ENCODE assay signal across 11 mouse cellular contexts in genomic region chr6:108881074-108881473, GRCm38 (mm10). TPM values are rescaled to one million over a fixed set of nuclear protein-coding genes. Genes with fewer than 3 reads are reported as not detected.
DNase-seq lines count a peak whose midpoint lies in the region; ATAC-seq and TF ChIP-seq lines count a peak whose summit lies in the region.
"Had no signal": no experiment of that assay in that cellular context is flagged by ENCODE, and none has a peak within 500 bp of the region (broad histone marks: within the 10 kb centered on the region; RNA-seq: fewer than 3 reads in every experiment).

No protein-coding gene starts in this region.

- H3K4me1 ChIP-seq in kidney, postnatal 0 days (replicated peaks; ENCODE audit: insufficient read depth, low read length) = no peaks in the 10 kb centered on the region
- no peaks in the 10 kb centered on the region for H3K4me1 ChIP-seq in liver, embryonic 14.5 days (replicated peaks; ENCODE audit: control insufficient read depth in 2 of 2, insufficient read depth in 2 of 2, low read length in 1 of 2)
- H3K4me1 ChIP-seq: limb, embryonic 15.5 days had no signal

- H3K27ac ChIP-seq in kidney, postnatal 0 days = no peak overlapping the region
- H3K27ac ChIP-seq in liver, embryonic 14.5 days = no peak overlapping the region
- H3K27ac ChIP-seq: limb, embryonic 15.5 days had no signal

- no peaks in the 10 kb centered on the region for H3K36me3 ChIP-seq in kidney, postnatal 0 days (ENCODE audit: insufficient read depth, low read length)
- no peaks in the 10 kb centered on the region for H3K36me3 ChIP-seq in liver, embryonic 14.5 days (replicated peaks; ENCODE audit: control insufficient read depth, insufficient read depth, low read depth)
- H3K36me3 ChIP-seq: limb, embryonic 15.5 days had no signal

- H3K9me3 ChIP-seq in kidney, postnatal 0 days (replicated peaks; ENCODE audit: low read length) = no peaks in the 10 kb centered on the region
- H3K9me3 ChIP-seq in liver, embryonic 14.5 days (ENCODE audit: control insufficient read depth, low read length) = no peaks in the 10 kb centered on the region
- H3K9me3 ChIP-seq: limb, embryonic 15.5 days had no signal

- TF ChIP-seq EP300 in liver, embryonic 14.5 days (IDR thresholded peaks at IDR 0.05; ENCODE audit: low read depth) = no peak

- ATAC-seq in kidney, postnatal 0 days (replicated peaks; ENCODE audit: low FRiP score, low read depth) = no peak
- no peak for ATAC-seq in liver, embryonic 14.5 days (ENCODE audit: insufficient read depth)

- DNase-seq in kidney, postnatal 0 days (ENCODE audit: low spot score) = no peak
- DNase-seq in kidney, adult 11 months = no peak
- DNase-seq in thymus, postnatal 14 days = peak; percentile 51
- no peak for DNase-seq in thymus, postnatal 0 days (ENCODE audit: low spot score)
- DNase-seq in liver, embryonic 14.5 days (ENCODE audit: low read depth in 3 of 3, low spot score in 3 of 3) = no peak
- no peak for DNase-seq in frontal cortex, postnatal 10 days (ENCODE audit: low spot score in 2 of 2)
- DNase-seq in gastrocnemius, adult 8-10 months (ENCODE audit: low spot score in 2 of 2) = no peak
- DNase-seq: cerebellum, postnatal 36 days; heart, adult 18-20 months had no signal

- no peak overlapping the region for H3K4me3 ChIP-seq in kidney, postnatal 0 days (replicated peaks; ENCODE audit: low read depth, low read length)
- no peak overlapping the region for H3K4me3 ChIP-seq in liver, embryonic 14.5 days (ENCODE audit: insufficient read depth in 1 of 2, low read depth in 2 of 2, low read length in 2 of 2)
- H3K4me3 ChIP-seq: limb, embryonic 15.5 days had no signal

- 87% methylated on average over 4 of the region's 4 CpGs for WGBS in kidney, postnatal 0 days
- 70% methylated on average over 4 of the region's 4 CpGs for WGBS in liver, embryonic 14.5 days (ENCODE audit: insufficient replicate concordance)

- peak; percentile 36 for TF ChIP-seq CTCF in kidney, postnatal 0 days (IDR thresholded peaks at IDR 0.05; ENCODE audit: low read depth)
- peak; percentile 56 for TF ChIP-seq CTCF in liver, embryonic 14.5 days (IDR thresholded peaks at IDR 0.05; ENCODE audit: low read depth)

- no peak overlapping the region for H3K9ac ChIP-seq in kidney, postnatal 0 days (ENCODE audit: low read depth, low read length)
- no peak overlapping the region for H3K9ac ChIP-seq in liver, embryonic 14.5 days (replicated peaks)
- H3K9ac ChIP-seq: limb, embryonic 15.5 days had no signal

- no peak overlapping the region for H3K4me2 ChIP-seq in kidney, postnatal 0 days (ENCODE audit: low read length)
- H3K4me2 ChIP-seq in liver, embryonic 14.5 days (ENCODE audit: low read depth) = no peak overlapping the region
- H3K4me2 ChIP-seq: limb, embryonic 15.5 days had no signal

- H3K27me3 ChIP-seq in kidney, postnatal 0 days (ENCODE audit: insufficient read depth, low read length) = no peaks in the 10 kb centered on the region
- H3K27me3 ChIP-seq in liver, embryonic 14.5 days (ENCODE audit: control insufficient read depth, insufficient read depth, low read length) = no peaks in the 10 kb centered on the region
- H3K27me3 ChIP-seq: limb, embryonic 15.5 days; megakaryocyte, embryonic 14.5 days had no signal

RNA-seq across cellular contexts. Expression of gene Edem1, which starts 52.6 kb away (rescaled TPM):
- 18.5 and 23.9 TPM in 2 replicates for polyA plus RNA-seq in kidney, postnatal 0 days (2015; fragmentation: Nextera tagmentation; extraction: Ambion mirVana)
- 236 and 254 TPM in 2 replicates for polyA plus RNA-seq in thymus, postnatal 0 days (2015; fragmentation: Nextera tagmentation; extraction: Ambion mirVana)
- 7.2 and 9.6 TPM in 2 replicates for polyA plus RNA-seq in liver, embryonic 14.5 days (2012; rRNA removed)
- 19.1 and 22.4 TPM in 2 replicates for polyA plus RNA-seq in liver, embryonic 14.5 days (2014; fragmentation: Nextera tagmentation; extraction: Ambion mirVana)
- 1 to 10 TPM; 3.2 to 5.8 (median 4.8) TPM for total RNA-seq in gastrocnemius, adult 8-10 months (2022)
